Comparison of ENCODE assay signal across 8 mouse cellular contexts in genomic region chr5:149143766-149144375, GRCm38 (mm10). TPM values are rescaled to one million over a fixed set of nuclear protein-coding genes. Genes with fewer than 3 reads are reported as not detected.
DNase-seq lines count a peak whose midpoint lies in the region; ATAC-seq and TF ChIP-seq lines count a peak whose summit lies in the region.

No protein-coding gene starts in this region.

- no peaks in the 10 kb centered on the region for H3K27me3 ChIP-seq in kidney, postnatal 0 days (ENCODE audit: insufficient read depth, low read length)
- H3K27me3 ChIP-seq in forebrain, embryonic 13.5 days = no peaks in the 10 kb centered on the region
- H3K27me3 ChIP-seq in liver, embryonic 11.5 days (replicated peaks; ENCODE audit: control insufficient read depth, insufficient read depth, low read length) = no peaks in the 10 kb centered on the region

- TF ChIP-seq CTCF in kidney, postnatal 0 days (IDR thresholded peaks at IDR 0.05; ENCODE audit: low read depth) = no peak

- no peaks in the 10 kb centered on the region for H3K9me3 ChIP-seq in kidney, postnatal 0 days (replicated peaks; ENCODE audit: low read length)
- H3K9me3 ChIP-seq in forebrain, embryonic 13.5 days (replicated peaks) = no peaks in the 10 kb centered on the region
- no peaks in the 10 kb centered on the region for H3K9me3 ChIP-seq in liver, embryonic 11.5 days (ENCODE audit: control insufficient read depth, low read length)

- no peak for ATAC-seq in kidney, postnatal 0 days (replicated peaks; ENCODE audit: low FRiP score, low read depth)
- no peak for ATAC-seq in forebrain, embryonic 13.5 days
- ATAC-seq in liver, embryonic 11.5 days (replicated peaks; ENCODE audit: low FRiP score) = no peak

- peak; percentile 51 for DNase-seq in kidney, postnatal 0 days (ENCODE audit: low spot score)
- no peak for DNase-seq in kidney, postnatal 36 days
- DNase-seq in fat pad, adult 2 months (ENCODE audit: extremely low read depth, low read depth, low spot score) = peak; percentile 62
- peak; percentile 34 to 44 for DNase-seq in layer of hippocampus, postnatal 14 days (ENCODE audit: low spot score in 2 of 2)
- DNase-seq in lung, postnatal 36 days = peak; percentile 30
- no peak for DNase-seq in natural killer cell, adult 2 months (ENCODE audit: low spot score in 2 of 2)
- DNase-seq in liver, embryonic 11.5 days (ENCODE audit: low spot score) = no peak

- H3K4me2 ChIP-seq in kidney, postnatal 0 days (ENCODE audit: low read length) = 0 out of 2 replicates have a peak overlapping the region, but pooled peaks have one; percentile 15
- no peak overlapping the region for H3K4me2 ChIP-seq in forebrain, embryonic 13.5 days
- no peak overlapping the region for H3K4me2 ChIP-seq in liver, embryonic 11.5 days

- H3K4me1 ChIP-seq in kidney, postnatal 0 days (replicated peaks; ENCODE audit: insufficient read depth, low read length) = no peaks in the 10 kb centered on the region
- no peaks in the 10 kb centered on the region for H3K4me1 ChIP-seq in forebrain, embryonic 13.5 days
- H3K4me1 ChIP-seq in liver, embryonic 11.5 days (replicated peaks; ENCODE audit: control insufficient read depth, insufficient read depth, low read length) = 0 out of 2 replicates have a peak, but pooled peaks cover 4% of the 10 kb centered on the region

- no peak overlapping the region for H3K27ac ChIP-seq in kidney, postnatal 0 days
- no peak overlapping the region for H3K27ac ChIP-seq in forebrain, embryonic 13.5 days
- no peak overlapping the region for H3K27ac ChIP-seq in liver, embryonic 11.5 days (ENCODE audit: low read depth, low read length)

- H3K9ac ChIP-seq in kidney, postnatal 0 days (ENCODE audit: low read depth, low read length) = no peak overlapping the region
- H3K9ac ChIP-seq in forebrain, embryonic 13.5 days = no peak overlapping the region
- no peak overlapping the region for H3K9ac ChIP-seq in liver, embryonic 11.5 days (ENCODE audit: low read depth, low read length)

- 53% methylated on average over 25 of the region's 25 CpGs for WGBS in kidney, postnatal 0 days
- WGBS in forebrain, embryonic 13.5 days = 83% methylated on average over 25 of the region's 25 CpGs
- 78% methylated on average over 25 of the region's 25 CpGs for WGBS in liver, embryonic 11.5 days

- H3K36me3 ChIP-seq in kidney, postnatal 0 days (ENCODE audit: insufficient read depth, low read length) = no peaks in the 10 kb centered on the region
- H3K36me3 ChIP-seq in forebrain, embryonic 13.5 days (ENCODE audit: poor library complexity, severe bottlenecking) = no peaks in the 10 kb centered on the region
- no peaks in the 10 kb centered on the region for H3K36me3 ChIP-seq in liver, embryonic 11.5 days (ENCODE audit: control insufficient read depth, insufficient read depth, low read length)

- no peak overlapping the region for H3K4me3 ChIP-seq in kidney, postnatal 0 days (replicated peaks; ENCODE audit: low read depth, low read length)
- H3K4me3 ChIP-seq in forebrain, embryonic 13.5 days = no peak overlapping the region
- no peak overlapping the region for H3K4me3 ChIP-seq in liver, embryonic 11.5 days (ENCODE audit: low read depth, low read length)

RNA-seq across cellular contexts. Expression of gene Uspl1, which starts 40.3 kb away (rescaled TPM):
- polyA plus RNA-seq in kidney, postnatal 0 days (2015; fragmentation: Nextera tagmentation; extraction: Ambion mirVana) = 29.2 and 33.6 TPM in 2 replicates
- 10 to 100 TPM; 34.5 to 39.9 TPM for total RNA-seq in layer of hippocampus, postnatal 14 days (2021)
- 54.8 and 61.1 TPM in 2 replicates for polyA plus RNA-seq in forebrain, embryonic 13.5 days (2015; fragmentation: Nextera tagmentation; extraction: Ambion mirVana)
- polyA plus RNA-seq in liver, embryonic 11.5 days (2014; fragmentation: Nextera tagmentation; extraction: Ambion mirVana) = 53.2 and 62.3 TPM in 2 replicates

RNA-seq across cellular contexts. Expression of gene Hmgb1, which starts 40.4 kb away (rescaled TPM):
- polyA plus RNA-seq in kidney, postnatal 0 days (2015; fragmentation: Nextera tagmentation; extraction: Ambion mirVana) = 1,196 and 1,208 TPM in 2 replicates
- 100 to 1,000 TPM; 165 to 178 TPM for total RNA-seq in layer of hippocampus, postnatal 14 days (2021)
- 1,631 and 1,827 TPM in 2 replicates for polyA plus RNA-seq in forebrain, embryonic 13.5 days (2015; fragmentation: Nextera tagmentation; extraction: Ambion mirVana)
- polyA plus RNA-seq in liver, embryonic 11.5 days (2014; fragmentation: Nextera tagmentation; extraction: Ambion mirVana) = 1,278 and 1,318 TPM in 2 replicates

Comparison
In these comparisons a context has a peak if more than half of its experiments do, and no peak if none do; other contexts are left out.
1. DNase-seq: peak in kidney, postnatal 0 days (single experiment), fat pad, adult 2 months (single experiment), layer of hippocampus, postnatal 14 days (2 of 2) and lung, postnatal 36 days (single experiment); none in kidney, postnatal 36 days (0 of 2), natural killer cell, adult 2 months (0 of 2) and liver, embryonic 11.5 days (single experiment).